Mouse (Mus musculus) testis, adult 2 months (tissue): ENCODE data around the gene Crocc.

Experiments
- CTCF ChIP-seq: fragments of 200-500 bp; IDR thresholded peaks from 2 replicates; pipeline ENCODE4 v1.5.1; 2012; ENCODE audit warnings: low read depth, mild to moderate bottlenecking, inconsistent platforms, low read length, moderate library complexity; ENCODE audit not compliant: control insufficient read depth, insufficient read depth, insufficient replicate concordance
- POLR2A ChIP-seq: fragments of 200-500 bp; IDR thresholded peaks from 2 replicates; pipeline ENCODE4 v1.6.1; 2012; ENCODE audit warnings: low read depth, mild to moderate bottlenecking, inconsistent platforms, low read length, moderate library complexity; ENCODE audit not compliant: control insufficient read depth

- TF ChIP-seq CTCF (no peak), POLR2A (no peak)
These were observed 38.6 kb upstream of the Crocc start for GRCm38 (mm10) chr4:141098935-141099334.
